Mouse (Mus musculus): ENCODE data around the gene Ncln.

DNA sequence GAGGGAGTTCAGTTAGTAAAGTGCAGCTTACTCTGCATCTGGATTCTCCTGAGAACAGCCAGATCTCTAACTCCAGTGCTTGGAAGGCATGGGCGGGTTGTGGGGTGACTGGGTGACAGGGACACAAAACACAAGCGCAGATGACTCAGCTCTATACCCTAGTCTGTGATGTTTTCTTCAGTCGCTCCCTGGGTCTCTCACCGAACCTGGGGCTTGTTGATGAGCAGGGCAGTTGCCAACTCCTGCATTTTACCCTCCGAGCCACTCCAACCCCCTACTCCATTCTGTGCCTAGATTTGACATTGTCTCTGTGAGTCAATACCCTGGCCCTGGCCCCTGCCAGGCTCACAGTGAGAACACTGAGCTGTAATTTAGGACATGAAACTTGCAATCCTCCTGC lies 5.7 kb upstream of the Ncln start:
- no peak for TF ChIP-seq CTCF (IDR thresholded peaks at IDR 0.05; ENCODE audit: borderline replicate concordance, extremely low read depth, insufficient read depth, insufficient read length)
- TF ChIP-seq POLR2A (IDR thresholded peaks at IDR 0.05; ENCODE audit: borderline replicate concordance, extremely low read depth, insufficient read depth, insufficient read length, poor library complexity, severe bottlenecking) = no peak

Measured in brain, embryonic 14.5 days (tissue).